Mouse (Mus musculus) spleen, embryonic (tissue): ENCODE measurements around the gene Prg4.

ENCODE experiments used
- CTCF ChIA-PET: fragments of 350-600 bp; sonication (Branson Sonifier 250); formaldehyde crosslinking; loops from one replicate; lab custom pipeline; 2022; lab: Charles Lee

Gene Prg4

GRCm38 (mm10) chr1:150407285-150407684, 58.7 kb downstream of the Prg4 start:
- CTCF ChIA-PET: no interaction called here

- CTCF ChIA-PET: no interaction called here
Observed at GRCm38 (mm10) chr1:150404555-150404954, 61.4 kb downstream of the Prg4 start.

GRCm38 (mm10) chr1:150403914-150404313, 62.1 kb downstream of the Prg4 start:
- CTCF ChIA-PET: no interaction called here
